Mouse (Mus musculus) heart, embryonic 15.5 days (tissue): ENCODE measurements around the gene Sgip1. TPM values are rescaled to one million over a fixed set of nuclear protein-coding genes. Genes with fewer than 3 reads are reported as not detected.

Experiments
- ATAC-seq: fragments of 200-750 bp; cut with Nextera tagmentation; replicated peaks from 2 replicates; pipeline ENCODE4 v1.8.0; 2017; ENCODE audit warnings: low read depth, moderate TSS enrichment; ENCODE audit not compliant: insufficient number of reproducible peaks, insufficient read depth, low FRiP score
- H3K27ac ChIP-seq: fragments of 300-500 bp; sonication (generic); 2 replicates; pipeline ENCODE4 v1.5.1; 2015; ENCODE audit warnings: mild to moderate bottlenecking, inconsistent platforms
- H3K27me3 ChIP-seq: fragments of 300-500 bp; sonication (generic); 2 replicates; pipeline ENCODE4 v1.6.1; 2015; ENCODE audit warnings: inconsistent platforms
- H3K36me3 ChIP-seq: fragments of 300-500 bp; sonication (generic); 2 replicates; pipeline ENCODE4 v1.6.1; 2015; ENCODE audit warnings: mild to moderate bottlenecking, inconsistent platforms
- H3K4me1 ChIP-seq: fragments of 300-500 bp; sonication (generic); replicated peaks from 2 replicates; pipeline ENCODE4 v1.6.1; 2015; ENCODE audit warnings: inconsistent platforms
- H3K4me2 ChIP-seq: fragments of 300-500 bp; sonication (generic); 2 replicates; pipeline ENCODE4 v1.6.1; 2015; ENCODE audit warnings: inconsistent platforms, mild to moderate bottlenecking, moderate library complexity
- H3K4me3 ChIP-seq: fragments of 300-500 bp; sonication (generic); 2 replicates; pipeline ENCODE4 v1.5.1; 2015; ENCODE audit warnings: mild to moderate bottlenecking, inconsistent platforms
- H3K9ac ChIP-seq: fragments of 300-500 bp; sonication (generic); 2 replicates; pipeline ENCODE4 v1.6.1; 2015; ENCODE audit warnings: mild to moderate bottlenecking, inconsistent platforms
- H3K9me3 ChIP-seq: fragments of 300-500 bp; sonication (generic); replicated peaks from 2 replicates; pipeline ENCODE4 v1.6.1; 2016; ENCODE audit warnings: inconsistent platforms
- WGBS: fragments of 180-500 bp; shearing (Covaris S2); methylation state at CpG from one replicate; pipeline ENCODE4 v1.1.7; 2015; ENCODE audit warnings: mixed read lengths; 5-methylcytosine and 5-hydroxymethylcytosine counted together
- polyA plus RNA-seq: library from polyadenylated mRNA; unstranded; fragments of >200 nt; fragmentation: Nextera tagmentation; extraction: Ambion mirVana; gene quantifications from 2 replicates; pipeline ENCODE4 v1.2.1, GENCODE M21; 2015

The Sgip1 gene
- polyA plus RNA-seq, 1 experiment from 2014 or later, result 1.5 TPM

GRCm38 (mm10) chr4:103005190-103005945, 264.3 kb downstream of the Sgip1 start:
- H3K9ac ChIP-seq, result no peak overlapping the region
- H3K4me3 ChIP-seq, result no peak overlapping the region
- no peak for ATAC-seq
- WGBS, result 60% methylated on average over 15 of the region's 15 CpGs
- H3K27me3 ChIP-seq, result no peaks in the 10 kb centered on the region
- no peaks in the 10 kb centered on the region for H3K9me3 ChIP-seq
- no peaks in the 10 kb centered on the region for H3K36me3 ChIP-seq
- no peaks in the 10 kb centered on the region; the same call in 1 of the 2 replicates for H3K4me1 ChIP-seq
- H3K27ac ChIP-seq, result no peak overlapping the region
- H3K4me2 ChIP-seq, result no peak overlapping the region

- no peak overlapping the region for H3K4me2 ChIP-seq
- no peaks in the 10 kb centered on the region for H3K36me3 ChIP-seq
- no peaks in the 10 kb centered on the region for H3K9me3 ChIP-seq
- H3K4me3 ChIP-seq, result no peak overlapping the region
- no peak overlapping the region for H3K27ac ChIP-seq
- 73% methylated on average over 5 of the region's 5 CpGs for WGBS
- no peak for ATAC-seq
- no peaks in the 10 kb centered on the region for H3K27me3 ChIP-seq
- H3K9ac ChIP-seq, result no peak overlapping the region
- H3K4me1 ChIP-seq, result no peaks in the 10 kb centered on the region; the same call in 1 of the 2 replicates
These were observed 265.2 kb downstream of the Sgip1 start for GRCm38 (mm10) chr4:103006266-103006665.

GRCm38 (mm10) chr4:103006943-103007418, 265.9 kb downstream of the Sgip1 start:
- ATAC-seq, result no peak
- H3K36me3 ChIP-seq, result no peaks in the 10 kb centered on the region
- H3K4me1 ChIP-seq, result no peaks in the 10 kb centered on the region; the same call in 1 of the 2 replicates
- no peak overlapping the region for H3K4me2 ChIP-seq
- no peaks in the 10 kb centered on the region for H3K9me3 ChIP-seq
- no peaks in the 10 kb centered on the region for H3K27me3 ChIP-seq
- 22% methylated on average over 4 of the region's 4 CpGs for WGBS
- H3K4me3 ChIP-seq, result no peak overlapping the region
- H3K27ac ChIP-seq, result no peak overlapping the region
- no peak overlapping the region for H3K9ac ChIP-seq

- H3K9me3 ChIP-seq, result no peaks in the 10 kb centered on the region
- WGBS, result 81% methylated on average over 4 of the region's 4 CpGs
- H3K27ac ChIP-seq, result no peak overlapping the region
- H3K27me3 ChIP-seq, result no peaks in the 10 kb centered on the region
- H3K36me3 ChIP-seq, result no peaks in the 10 kb centered on the region
- no peaks in the 10 kb centered on the region; the same call in 1 of the 2 replicates for H3K4me1 ChIP-seq
- no peak for ATAC-seq
- no peak overlapping the region for H3K4me2 ChIP-seq
- no peak overlapping the region for H3K9ac ChIP-seq
- no peak overlapping the region for H3K4me3 ChIP-seq
These were observed 269.6 kb downstream of the Sgip1 start for GRCm38 (mm10) chr4:103010734-103011133.

GRCm38 (mm10) chr4:103011823-103012222, 270.7 kb downstream of the Sgip1 start:
- no peak for ATAC-seq
- 27% methylated on average over 7 of the region's 7 CpGs for WGBS
- H3K9ac ChIP-seq, result no peak overlapping the region

GRCm38 (mm10) chr4:103013490-103013889, 272.4 kb downstream of the Sgip1 start:
- Histone ChIP-seq H3K4me2 (peak overlapping the region; percentile 36), H3K4me1 (no peaks in the 10 kb centered on the region), H3K4me3 (no peak overlapping the region), H3K27me3 (no peaks in the 10 kb centered on the region), H3K9me3 (no peaks in the 10 kb centered on the region), H3K9ac (no peak overlapping the region), H3K27ac (no peak overlapping the region), H3K36me3 (no peaks in the 10 kb centered on the region)
- WGBS, result 14% methylated on average over 4 of the region's 4 CpGs
- no peak for ATAC-seq

More at GRCm38 (mm10) chr4:103011823-103012222, 270.7 kb downstream of the Sgip1 start:
- Histone ChIP-seq H3K9me3 (no peaks in the 10 kb centered on the region), H3K27me3 (no peaks in the 10 kb centered on the region), H3K36me3 (no peaks in the 10 kb centered on the region), H3K4me1 (no peaks in the 10 kb centered on the region; the same call in 1 of the 2 replicates), H3K27ac (no peak overlapping the region), H3K4me3 (no peak overlapping the region), H3K4me2 (no peak overlapping the region)

Other genes starting within 250 kb of the Sgip1 start
- 1.1 TPM in 1 of 2 replicates, not detected in the other for gene Tctex1d1, start 237.3 kb downstream of the Sgip1 start, polyA plus RNA-seq